Mouse (Mus musculus): ENCODE results near the gene Gucd1.

- no peak for TF ChIP-seq ZNF384 (IDR thresholded peaks at IDR 0.05; ENCODE audit: low read depth, low read length)
- no peak for TF ChIP-seq HCFC1 (IDR thresholded peaks at IDR 0.05; ENCODE audit: borderline replicate concordance, insufficient read depth, low read length)
- TF ChIP-seq ZC3H11A (IDR thresholded peaks at IDR 0.05; ENCODE audit: borderline replicate concordance, low read depth, low read length): no peak
Observed at GRCm38 (mm10) chr10:75429004-75429380, 88.8 kb downstream of the Gucd1 start.
